Mouse (Mus musculus): Measurements from ENCODE around the gene Gm8764.
"Not testable (repeated sequence)": the region's sequence is repeated elsewhere in the genome, so short reads cannot be mapped to it uniquely, and the experiment has no call there.

- TF ChIP-seq CTCF (IDR thresholded peaks at IDR 0.05; ENCODE audit: low read depth, low read length); POLR2A (IDR thresholded peaks at IDR 0.05; ENCODE audit: insufficient read depth, low read length); EP300 (IDR thresholded peaks at IDR 0.05; ENCODE audit: insufficient read depth, low read depth, low read length): not testable (repeated sequence)
Observed at GRCm38 (mm10) chr10:104168215-104168614, 8.4 kb downstream of the Gm8764 start, which contains the start of gene Gm21304.

Data from ES-Bruce4 (cell line).